Mouse (Mus musculus): ENCODE data around the gene Carm1.
"Not testable (repeated sequence)": the region's sequence is repeated elsewhere in the genome, so short reads cannot be mapped to it uniquely, and the experiment has no call there.

- TF ChIP-seq CTCF, POLR2A (IDR thresholded peaks at IDR 0.05; ENCODE audit: extremely low read depth, insufficient read depth, low read length): not testable (repeated sequence)
Observed at GRCm38 (mm10) chr9:21518690-21519089, 28.0 kb upstream of the Carm1 start.
